Comparison of ENCODE assay signal across 13 mouse cellular contexts in the genomic region with DNA sequence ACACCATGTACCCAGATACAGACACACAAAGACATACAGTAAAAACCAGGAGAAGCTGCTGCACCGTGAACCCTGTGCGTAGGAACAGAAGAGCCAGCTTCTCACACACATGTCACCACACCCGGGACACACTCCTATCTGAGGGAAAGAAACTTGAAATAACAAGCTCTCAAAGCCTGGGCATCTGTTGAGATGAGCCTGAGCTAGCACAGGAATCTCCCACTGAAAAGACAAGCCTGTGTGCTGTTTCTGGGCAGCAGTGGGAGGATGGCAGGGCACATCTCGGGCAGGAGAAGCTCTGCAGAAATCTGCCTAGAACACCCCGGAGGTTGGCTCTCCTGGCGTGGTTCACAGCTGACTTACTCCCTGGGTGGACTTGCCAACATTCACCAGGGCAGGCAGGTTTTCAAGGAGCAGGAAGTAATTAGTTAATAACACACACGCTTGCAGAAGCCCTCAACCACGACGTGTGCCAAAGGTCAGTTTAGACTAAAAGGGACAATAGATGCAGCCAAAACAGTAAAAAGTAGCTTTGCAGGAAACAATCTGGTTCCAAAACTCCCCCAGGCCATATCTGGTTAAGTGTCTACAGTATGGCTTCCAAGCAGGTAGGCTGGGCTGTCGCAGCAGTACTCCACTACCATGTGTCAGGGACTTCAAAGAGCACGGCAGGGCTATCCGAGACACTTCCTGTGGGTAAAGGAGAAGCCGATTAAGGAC.
DNase-seq lines count a peak whose midpoint lies in the region; ATAC-seq and TF ChIP-seq lines count a peak whose summit lies in the region.
"Had no signal": no experiment of that assay in that cellular context is flagged by ENCODE, and none has a peak within 500 bp of the region (broad histone marks: within the 10 kb centered on the region; RNA-seq: fewer than 3 reads in every experiment).

No protein-coding gene starts in this region.

- peak overlapping the region; percentile 61 for H3K27ac ChIP-seq in layer of hippocampus, adult 2 months
- H3K27ac ChIP-seq in intestine, postnatal 0 days (ENCODE audit: low read depth, low read length) = peak overlapping the region; percentile 30; the same call in 1 of the 2 replicates
- H3K27ac ChIP-seq in forebrain, embryonic 12.5 days = no peak overlapping the region
- H3K27ac ChIP-seq: liver, embryonic 13.5 days had no signal

- peak; percentile 87 for ATAC-seq in intestine, postnatal 0 days
- no peak for ATAC-seq in forebrain, embryonic 12.5 days (ENCODE audit: low FRiP score)

- WGBS in intestine, postnatal 0 days = 39% methylated on average over 13 of the region's 13 CpGs
- 77% methylated on average over 13 of the region's 13 CpGs for WGBS in forebrain, embryonic 12.5 days

- no peak overlapping the region for H3K9ac ChIP-seq in intestine, postnatal 0 days (ENCODE audit: low read depth, low read length)
- H3K9ac ChIP-seq in forebrain, embryonic 12.5 days = no peak overlapping the region
- H3K9ac ChIP-seq: liver, embryonic 13.5 days had no signal

- peaks cover 9% of the 10 kb centered on the region for H3K36me3 ChIP-seq in intestine, postnatal 0 days (ENCODE audit: control insufficient read depth, insufficient read depth)
- H3K36me3 ChIP-seq in forebrain, embryonic 12.5 days (replicated peaks) = peaks cover 2% of the 10 kb centered on the region; the same call in 1 of the 2 replicates

- H3K4me2 ChIP-seq in intestine, postnatal 0 days (replicated peaks; ENCODE audit: low read depth) = no peak overlapping the region
- no peak overlapping the region for H3K4me2 ChIP-seq in forebrain, embryonic 12.5 days
- H3K4me2 ChIP-seq: liver, embryonic 13.5 days had no signal

- H3K27me3 ChIP-seq in intestine, postnatal 0 days (replicated peaks; ENCODE audit: control insufficient read depth, insufficient read depth, low read length) = no peaks in the 10 kb centered on the region
- H3K27me3 ChIP-seq in forebrain, embryonic 12.5 days = no peaks in the 10 kb centered on the region
- H3K27me3 ChIP-seq: liver, embryonic 13.5 days; megakaryocyte, embryonic 14.5 days had no signal

- DNase-seq in layer of hippocampus, adult 2 months (ENCODE audit: low spot score in 2 of 2) = peak in 1 of 2 experiments; percentile 13
- DNase-seq in layer of hippocampus, postnatal 14 days (ENCODE audit: low spot score in 2 of 2) = no peak
- peak; percentile 71 for DNase-seq in brain, adult 2 months (ENCODE audit: low read depth, low spot score)
- DNase-seq in kidney, postnatal 14 days = peak; percentile 70
- DNase-seq in gastrocnemius, postnatal 25 days = no peak
- DNase-seq in embryo, embryonic 10.5 days (ENCODE audit: low spot score) = no peak
- DNase-seq: heart, postnatal 4 days; liver, embryonic 13.5 days; right cerebral cortex, postnatal 25 days; thymus, postnatal 25 days had no signal

- no peaks in the 10 kb centered on the region for H3K9me3 ChIP-seq in intestine, postnatal 0 days (ENCODE audit: control insufficient read depth)
- no peaks in the 10 kb centered on the region for H3K9me3 ChIP-seq in forebrain, embryonic 12.5 days
- H3K9me3 ChIP-seq: liver, embryonic 13.5 days; megakaryocyte, embryonic 14.5 days had no signal

- H3K4me1 ChIP-seq in intestine, postnatal 0 days (replicated peaks; ENCODE audit: control insufficient read depth, insufficient read depth, low read length) = 0 out of 2 replicates have a peak, but pooled peaks cover 6% of the 10 kb centered on the region
- peaks cover 3% of the 10 kb centered on the region; the same call in 1 of the 2 replicates for H3K4me1 ChIP-seq in forebrain, embryonic 12.5 days

- no peak overlapping the region for H3K4me3 ChIP-seq in layer of hippocampus, adult 2 months
- H3K4me3 ChIP-seq in intestine, postnatal 0 days (ENCODE audit: low read depth, low read length) = no peak overlapping the region
- H3K4me3 ChIP-seq in forebrain, embryonic 12.5 days (replicated peaks) = no peak overlapping the region
- H3K4me3 ChIP-seq: liver, embryonic 13.5 days; megakaryocyte, embryonic 14.5 days had no signal

- no peak for TF ChIP-seq CTCF in layer of hippocampus, adult 2 months (conservative IDR thresholded peaks at IDR 0.05)
- no peak for TF ChIP-seq CTCF in intestine, postnatal 0 days (IDR thresholded peaks at IDR 0.05; ENCODE audit: low read depth)

Comparison
In these comparisons a context has a peak if more than half of its experiments do, and no peak if none do; other contexts are left out.
1. DNase-seq: peak in brain, adult 2 months (single experiment) and kidney, postnatal 14 days (single experiment); none in layer of hippocampus, postnatal 14 days (0 of 2), gastrocnemius, postnatal 25 days (single experiment) and embryo, embryonic 10.5 days (single experiment).